Mouse (Mus musculus): Measurements from ENCODE around the gene Kif5a. TPM values are rescaled to one million over a fixed set of nuclear protein-coding genes. Genes with fewer than 3 reads are reported as not detected.

Kif5a gene
- total RNA-seq, 1 experiment from 2014 or later = 13.1 TPM

Other genes starting within 250 kb of the Kif5a start
- 50.6 and 66.8 TPM in 2 replicates for gene Tsfm, start 232.5 kb downstream of the Kif5a start, total RNA-seq (2021)
- gene Mettl1, start 221.9 kb downstream of the Kif5a start, total RNA-seq (2021) = 17.6 and 23.0 TPM in 2 replicates
- 0.49 TPM in 1 of 2 replicates, not detected in the other for gene Eef1akmt3, start 221.8 kb downstream of the Kif5a start, total RNA-seq (2021)
- gene Cyp27b1, start 215.1 kb downstream of the Kif5a start, total RNA-seq (2021) = 0.33 TPM in 1 of 2 replicates, not detected in the other
- 8.6 and 10.9 TPM in 2 replicates for gene March9, start 203.2 kb downstream of the Kif5a start, total RNA-seq (2021)
- gene Cdk4, start 199.8 kb downstream of the Kif5a start, total RNA-seq (2021) = 218 and 247 TPM in 2 replicates
- gene Tspan31, start 193.1 kb downstream of the Kif5a start, total RNA-seq (2021) = 103 and 108 TPM in 2 replicates
- 2.6 and 3.8 TPM in 2 replicates for gene Agap2, start 188.1 kb downstream of the Kif5a start, total RNA-seq (2021)
- 139 and 150 TPM in 2 replicates for gene Os9, start 142.2 kb downstream of the Kif5a start, total RNA-seq (2021)
- 6.8 and 8.5 TPM in 2 replicates for gene B4galnt1, start 98.1 kb downstream of the Kif5a start, total RNA-seq (2021)
- gene Slc26a10, start 82.7 kb downstream of the Kif5a start, total RNA-seq (2021) = 3.2 and 6.0 TPM in 2 replicates
- 27.9 and 28.7 TPM in 2 replicates for gene Arhgef25, start 73.3 kb downstream of the Kif5a start, total RNA-seq (2021)
- gene Dtx3, start 67.6 kb downstream of the Kif5a start, total RNA-seq (2021) = 89.7 and 96.8 TPM in 2 replicates
- gene Pip4k2c, start 51.8 kb downstream of the Kif5a start, total RNA-seq (2021) = 38.4 and 48.8 TPM in 2 replicates
- gene Dctn2, start 3.0 kb upstream of the Kif5a start, total RNA-seq (2021) = 159 and 197 TPM in 2 replicates
- gene Mbd6, start 25.7 kb upstream of the Kif5a start, total RNA-seq (2021) = 73.2 and 73.3 TPM in 2 replicates
- gene Mars, start 48.4 kb upstream of the Kif5a start, total RNA-seq (2021) = 110 and 135 TPM in 2 replicates
- 1.1 and 1.6 TPM in 2 replicates for gene Arhgap9, start 58.6 kb upstream of the Kif5a start, total RNA-seq (2021)
- gene Gli1, start 78.6 kb upstream of the Kif5a start, total RNA-seq (2021) = 2.6 and 4.8 TPM in 2 replicates
- gene Inhbe, start 91.1 kb upstream of the Kif5a start, total RNA-seq (2021) = not detected in 2 replicates
- 0.67 TPM in 1 of 2 replicates, not detected in the other for gene Inhbc, start 107.1 kb upstream of the Kif5a start, total RNA-seq (2021)
- 122 and 149 TPM in 2 replicates for gene R3hdm2, start 117.0 kb upstream of the Kif5a start, total RNA-seq (2021)
- gene Stac3, start 238.3 kb upstream of the Kif5a start, total RNA-seq (2021) = 2.8 and 4.9 TPM in 2 replicates